Mouse (Mus musculus) liver, embryonic 15.5 days (tissue): ENCODE data around the gene Pef1. TPM values are rescaled to one million over a fixed set of nuclear protein-coding genes. Genes with fewer than 3 reads are reported as not detected.

Experiments used
- ATAC-seq: fragments of 200-750 bp; cut with Nextera tagmentation; 2 replicates; pipeline ENCODE4 v1.8.0; 2017; ENCODE audit warnings: moderate number of reproducible peaks, mild to moderate bottlenecking, moderate library complexity; ENCODE audit not compliant: insufficient read depth
- H3K27ac ChIP-seq: fragments of 300-500 bp; sonication (generic); replicated peaks from 2 replicates; pipeline ENCODE4 v1.5.1; 2015; ENCODE audit warnings: mild to moderate bottlenecking, inconsistent platforms
- H3K27me3 ChIP-seq: fragments of 300-500 bp; sonication (generic); 2 replicates; pipeline ENCODE4 v1.6.1; 2015; ENCODE audit warnings: mild to moderate bottlenecking, inconsistent platforms
- H3K36me3 ChIP-seq: fragments of 300-500 bp; sonication (generic); replicated peaks from 2 replicates; pipeline ENCODE4 v1.6.1; 2015; ENCODE audit warnings: moderate library complexity, mild to moderate bottlenecking, inconsistent platforms
- H3K4me1 ChIP-seq: fragments of 300-500 bp; sonication (generic); replicated peaks from 2 replicates; pipeline ENCODE4 v1.6.1; 2015; ENCODE audit warnings: inconsistent platforms
- H3K4me2 ChIP-seq: fragments of 300-500 bp; sonication (generic); 2 replicates; pipeline ENCODE4 v1.6.1; 2015; ENCODE audit warnings: moderate library complexity, mild to moderate bottlenecking, inconsistent platforms
- H3K4me3 ChIP-seq: fragments of 300-500 bp; sonication (generic); replicated peaks from 2 replicates; pipeline ENCODE4 v1.5.1; 2015; ENCODE audit warnings: mild to moderate bottlenecking, inconsistent platforms
- H3K9ac ChIP-seq: fragments of 300-500 bp; sonication (generic); 2 replicates; pipeline ENCODE4 v1.6.1; 2015; ENCODE audit warnings: moderate library complexity, mild to moderate bottlenecking, inconsistent platforms
- H3K9me3 ChIP-seq: fragments of 300-500 bp; sonication (generic); replicated peaks from 2 replicates; pipeline ENCODE4 v1.6.1; 2016; ENCODE audit warnings: inconsistent platforms
- WGBS: fragments of 180-500 bp; shearing (Covaris S2); methylation state at CpG from one replicate; pipeline ENCODE4 v1.1.7; 2015; ENCODE audit warnings: mixed read lengths; ENCODE audit not compliant: insufficient replicate concordance; 5-methylcytosine and 5-hydroxymethylcytosine counted together
- polyA plus RNA-seq: library from polyadenylated mRNA; unstranded; fragments of >200 nt; fragmentation: Nextera tagmentation; extraction: Ambion mirVana; gene quantifications from 2 replicates; pipeline ENCODE4 v1.2.1, GENCODE M21; 2015

Pef1 gene
- polyA plus RNA-seq, result 41.2 and 46.9 TPM in 2 replicates

GRCm38 (mm10) chr4:130102111-130102651, at the start of gene Pef1:
Gene Pef1 (plus strand): TSS chr4:130102558.
- no peak within 1 kb of the TSS for H3K27ac ChIP-seq
- H3K4me2 ChIP-seq, result no peak within 1 kb of the TSS

GRCm38 (mm10) chr4:130053111-130053510, 49.2 kb upstream of the Pef1 start:
- Histone ChIP-seq H3K27ac (no peak overlapping the region), H3K9ac (no peak overlapping the region), H3K4me1 (no peaks in the 10 kb centered on the region), H3K4me2 (no peak overlapping the region), H3K36me3 (no peaks in the 10 kb centered on the region), H3K9me3 (no peaks in the 10 kb centered on the region), H3K27me3 (peaks cover 19% of the 10 kb centered on the region), H3K4me3 (no peak overlapping the region)
- no peak for ATAC-seq
- WGBS, result 71% methylated on average over 9 of the region's 9 CpGs

More at GRCm38 (mm10) chr4:130102111-130102651, at the start of gene Pef1:
- H3K4me3 ChIP-seq, result no peak within 1 kb of the TSS
- H3K27me3 ChIP-seq, result peaks cover 28% of the 10 kb centered on the region
- H3K4me1 ChIP-seq, result peaks cover 18% of the 10 kb centered on the region
- no peak for ATAC-seq
- WGBS, result 14% methylated on average over 6 of the region's 6 CpGs
- H3K9ac ChIP-seq, result no peak within 1 kb of the TSS
- no peaks in the 10 kb centered on the region for H3K36me3 ChIP-seq
- no peaks in the 10 kb centered on the region for H3K9me3 ChIP-seq

GRCm38 (mm10) chr4:130054727-130055126, 47.6 kb upstream of the Pef1 start:
- no peak for ATAC-seq
- WGBS, result 19% methylated on average over 1 of the region's 1 CpGs
- H3K27me3 ChIP-seq, result peaks cover 3% of the 10 kb centered on the region; the same call in 1 of the 2 replicates
- H3K27ac ChIP-seq, result no peak overlapping the region
- no peaks in the 10 kb centered on the region for H3K4me1 ChIP-seq
- no peaks in the 10 kb centered on the region for H3K9me3 ChIP-seq
- H3K9ac ChIP-seq, result no peak overlapping the region
- no peaks in the 10 kb centered on the region for H3K36me3 ChIP-seq
- no peak overlapping the region for H3K4me3 ChIP-seq
- no peak overlapping the region for H3K4me2 ChIP-seq

GRCm38 (mm10) chr4:130055160-130056010, 47.0 kb upstream of the Pef1 start:
- ATAC-seq, result no peak
- Histone ChIP-seq H3K9ac (no peak overlapping the region), H3K4me2 (no peak overlapping the region), H3K27ac (no peak overlapping the region), H3K4me3 (no peak overlapping the region), H3K4me1 (no peaks in the 10 kb centered on the region), H3K36me3 (no peaks in the 10 kb centered on the region), H3K27me3 (no peaks in the 10 kb centered on the region; the same call in 1 of the 2 replicates), H3K9me3 (no peaks in the 10 kb centered on the region)
- WGBS, result 71% methylated on average over 14 of the region's 14 CpGs

GRCm38 (mm10) chr4:130056011-130056322, 46.4 kb upstream of the Pef1 start:
- no peak overlapping the region for H3K4me3 ChIP-seq
- no peaks in the 10 kb centered on the region for H3K4me1 ChIP-seq
- H3K4me2 ChIP-seq, result no peak overlapping the region
- no peak overlapping the region for H3K9ac ChIP-seq
- 41% methylated on average over 3 of the region's 3 CpGs for WGBS
- no peaks in the 10 kb centered on the region; the same call in 1 of the 2 replicates for H3K27me3 ChIP-seq
- no peaks in the 10 kb centered on the region for H3K36me3 ChIP-seq
- ATAC-seq, result no peak
- H3K9me3 ChIP-seq, result no peaks in the 10 kb centered on the region
- H3K27ac ChIP-seq, result no peak overlapping the region

GRCm38 (mm10) chr4:130056471-130056870, 45.9 kb upstream of the Pef1 start:
- H3K9ac ChIP-seq, result no peak overlapping the region
- H3K4me3 ChIP-seq, result no peak overlapping the region
- no peaks in the 10 kb centered on the region; the same call in 1 of the 2 replicates for H3K27me3 ChIP-seq
- no peaks in the 10 kb centered on the region for H3K9me3 ChIP-seq
- no peaks in the 10 kb centered on the region for H3K36me3 ChIP-seq
- no peaks in the 10 kb centered on the region for H3K4me1 ChIP-seq
- no peak overlapping the region for H3K27ac ChIP-seq
- no peak overlapping the region for H3K4me2 ChIP-seq
- no peak for ATAC-seq
- 38% methylated on average over 3 of the region's 3 CpGs for WGBS

- Histone ChIP-seq H3K27me3 (no peaks in the 10 kb centered on the region), H3K27ac (no peak overlapping the region), H3K36me3 (no peaks in the 10 kb centered on the region), H3K4me2 (no peak overlapping the region), H3K9me3 (no peaks in the 10 kb centered on the region), H3K4me3 (no peak overlapping the region), H3K4me1 (no peaks in the 10 kb centered on the region), H3K9ac (no peak overlapping the region)
- no peak for ATAC-seq
Measured at GRCm38 (mm10) chr4:130060937-130061336, 41.4 kb upstream of the Pef1 start.

GRCm38 (mm10) chr4:130063191-130063590, 39.2 kb upstream of the Pef1 start:
- Histone ChIP-seq H3K4me3 (no peak overlapping the region), H3K9me3 (no peaks in the 10 kb centered on the region), H3K27ac (no peak overlapping the region), H3K4me2 (no peak overlapping the region), H3K27me3 (no peaks in the 10 kb centered on the region), H3K36me3 (no peaks in the 10 kb centered on the region), H3K9ac (no peak overlapping the region), H3K4me1 (no peaks in the 10 kb centered on the region)
- 42% methylated on average over 7 of the region's 7 CpGs for WGBS
- no peak for ATAC-seq

- H3K36me3 ChIP-seq, result no peaks in the 10 kb centered on the region
- H3K4me3 ChIP-seq, result no peak overlapping the region
- H3K27ac ChIP-seq, result no peak overlapping the region
- H3K9ac ChIP-seq, result no peak overlapping the region
- H3K4me2 ChIP-seq, result no peak overlapping the region
- WGBS, result 8% methylated on average over 8 of the region's 8 CpGs
- no peaks in the 10 kb centered on the region for H3K4me1 ChIP-seq
- H3K9me3 ChIP-seq, result no peaks in the 10 kb centered on the region
- ATAC-seq, result no peak
- no peaks in the 10 kb centered on the region for H3K27me3 ChIP-seq
Measured at GRCm38 (mm10) chr4:130066816-130067215, 35.5 kb upstream of the Pef1 start.

GRCm38 (mm10) chr4:130070523-130070922, 31.8 kb upstream of the Pef1 start:
- ATAC-seq, result no peak
- Histone ChIP-seq H3K36me3 (no peaks in the 10 kb centered on the region), H3K4me1 (no peaks in the 10 kb centered on the region), H3K4me3 (no peak overlapping the region), H3K9ac (no peak overlapping the region), H3K27ac (no peak overlapping the region), H3K4me2 (no peak overlapping the region), H3K27me3 (peaks cover 6% of the 10 kb centered on the region; the same call in 1 of the 2 replicates), H3K9me3 (no peaks in the 10 kb centered on the region)
- WGBS, result 53% methylated on average over 3 of the region's 3 CpGs

GRCm38 (mm10) chr4:130071758-130072157, 30.6 kb upstream of the Pef1 start:
- Histone ChIP-seq H3K27ac (no peak overlapping the region), H3K36me3 (no peaks in the 10 kb centered on the region), H3K27me3 (peaks cover 17% of the 10 kb centered on the region), H3K4me1 (no peaks in the 10 kb centered on the region), H3K4me3 (no peak overlapping the region), H3K4me2 (no peak overlapping the region), H3K9ac (no peak overlapping the region), H3K9me3 (no peaks in the 10 kb centered on the region)
- whole genome bisulfite sequencing, result 28% methylated on average over 2 of the region's 2 CpGs
- no peak for ATAC-seq
